Mouse (Mus musculus) forebrain, embryonic 14.5 days (tissue): ENCODE data around the gene Olfr427. TPM values are rescaled to one million over a fixed set of nuclear protein-coding genes. Genes with fewer than 3 reads are reported as not detected.
"Not testable (repeated sequence)": the region's sequence is repeated elsewhere in the genome, so short reads cannot be mapped to it uniquely, and the experiment has no call there.

ENCODE experiments used
- ATAC-seq: fragments of 200-750 bp; cut with Nextera tagmentation; 2 replicates; pipeline ENCODE4 v1.8.0; 2017; ENCODE audit warnings: mild to moderate bottlenecking, moderate library complexity
- DNase-seq: peaks from one replicate; pipeline ENCODE4 v3.0.0-alpha.2; 2015; ENCODE audit warnings: low spot score
- H3K27ac ChIP-seq: fragments of 300-500 bp; sonication (generic); 2 replicates; pipeline ENCODE4 v1.5.1; 2014; ENCODE audit warnings: low read depth, mild to moderate bottlenecking, control low read depth, low read length, moderate library complexity
- H3K27me3 ChIP-seq: fragments of 300-500 bp; sonication (generic); replicated peaks from 2 replicates; pipeline ENCODE4 v1.6.1; 2014; ENCODE audit warnings: low read length, control low read depth, mixed read lengths; ENCODE audit not compliant: control insufficient read depth, insufficient read depth
- H3K36me3 ChIP-seq: fragments of 300-500 bp; sonication (generic); 2 replicates; pipeline ENCODE4 v1.6.1; 2014; ENCODE audit warnings: low read length, control low read depth; ENCODE audit not compliant: control insufficient read depth, insufficient read depth
- H3K4me1 ChIP-seq: fragments of 300-500 bp; sonication (generic); 2 replicates; pipeline ENCODE4 v1.6.1; 2014; ENCODE audit warnings: antibody characterized with exemption, low read length, control low read depth; ENCODE audit not compliant: control insufficient read depth, insufficient read depth
- H3K4me2 ChIP-seq: fragments of 300-500 bp; sonication (generic); 2 replicates; pipeline ENCODE4 v1.6.1; 2014; ENCODE audit warnings: mild to moderate bottlenecking, control low read depth, low read length
- H3K4me3 ChIP-seq: fragments of 300-500 bp; sonication (generic); 2 replicates; pipeline ENCODE4 v1.5.1; 2014; ENCODE audit warnings: low read depth, low read length, control low read depth
- H3K9ac ChIP-seq: fragments of 300-500 bp; sonication (generic); 2 replicates; pipeline ENCODE4 v1.6.1; 2014; ENCODE audit warnings: mild to moderate bottlenecking, low read length, control low read depth, moderate library complexity
- H3K9me3 ChIP-seq: fragments of 300-500 bp; sonication (generic); replicated peaks from 2 replicates; pipeline ENCODE4 v1.6.1; 2016; ENCODE audit warnings: low read length, control low read depth, mixed read lengths; ENCODE audit not compliant: control insufficient read depth
- WGBS: fragments of 180-500 bp; shearing (Covaris S2); extraction: QIAGEN DNeasy Blood & Tissue Kit; methylation state at CpG from one replicate; pipeline ENCODE4 v1.1.7; 2014; 5-methylcytosine and 5-hydroxymethylcytosine counted together
- polyA plus RNA-seq: library from polyadenylated mRNA; unstranded; fragments of >200 nt; fragmentation: Nextera tagmentation; extraction: Ambion mirVana; gene quantifications from 2 replicates; pipeline ENCODE4 v1.2.1, GENCODE M21; 2014

Olfr427 gene
- polyA plus RNA-seq = not detected in 2 replicates

- ATAC-seq (no peak), DNase-seq (no peak)
- Histone ChIP-seq H3K36me3 (no peaks in the 10 kb centered on the region), H3K9me3 (no peaks in the 10 kb centered on the region), H3K4me1 (no peaks in the 10 kb centered on the region), H3K4me3 (no peak within 1 kb of the TSS), H3K27me3 (no peaks in the 10 kb centered on the region), H3K4me2 (no peak within 1 kb of the TSS), H3K27ac (no peak within 1 kb of the TSS), H3K9ac (no peak within 1 kb of the TSS)
- WGBS = 84% methylated on average over 1 of the region's 1 CpGs
Observed at GRCm38 (mm10) chr1:174096591-174096990, at the start of gene Olfr427. TSS of gene Olfr427 (plus strand) at chr1:174096891.

DNA sequence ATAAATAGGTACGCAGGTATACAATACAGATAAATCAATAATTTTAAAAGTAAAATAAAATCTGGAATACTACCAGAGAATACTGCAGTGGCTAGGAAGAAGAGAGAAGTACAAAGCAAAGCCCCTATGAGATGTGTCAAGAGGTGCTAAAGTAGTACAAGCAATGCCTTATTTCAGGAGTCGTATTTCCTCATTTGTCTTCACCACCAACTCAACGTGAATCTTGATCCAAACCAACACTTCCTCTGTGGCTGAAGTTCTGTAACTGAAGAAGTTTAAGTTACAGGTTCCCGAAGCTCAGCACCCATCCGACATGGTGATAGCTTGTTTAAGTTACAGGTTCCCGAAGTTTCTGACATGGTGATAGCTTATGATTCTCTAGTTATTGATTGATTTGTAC lies 48.5 kb upstream of the Olfr427 start:
- H3K4me2 ChIP-seq, ATAC-seq, H3K4me1 ChIP-seq, H3K9me3 ChIP-seq, H3K27me3 ChIP-seq, H3K4me3 ChIP-seq, H3K27ac ChIP-seq, DNase-seq, H3K9ac ChIP-seq, H3K36me3 ChIP-seq: not testable (repeated sequence)
- 92% methylated on average over 6 of the region's 6 CpGs for WGBS

DNA sequence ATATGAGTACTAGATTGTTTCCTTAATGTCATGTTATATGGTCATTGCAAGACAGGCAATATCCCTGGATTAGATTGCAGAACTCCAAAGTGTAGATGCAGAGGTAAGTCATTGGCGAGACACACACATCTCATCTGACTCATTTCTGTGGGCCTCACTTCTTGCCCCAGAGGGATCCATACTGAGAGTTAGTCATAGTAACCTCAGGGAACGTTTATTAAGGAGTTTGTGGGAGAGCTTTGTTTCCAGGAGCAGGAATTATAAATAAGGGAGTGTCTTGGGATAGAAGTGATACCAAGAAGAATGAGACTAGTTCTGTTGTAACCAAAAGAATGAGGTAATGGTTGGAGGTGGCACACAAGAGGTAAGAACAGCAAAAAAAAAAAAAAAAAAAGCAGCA lies 47.8 kb upstream of the Olfr427 start, which contains the start of gene Olfr432:
Gene Olfr432, plus strand, starts transcription at position 313 of the 400 bp plus-strand sequence.
- ATAC-seq (no peak), DNase-seq (no peak)
- Histone ChIP-seq H3K27me3 (no peaks in the 10 kb centered on the region), H3K4me2 (no peak within 1 kb of the TSS), H3K27ac (no peak within 1 kb of the TSS), H3K4me1 (no peaks in the 10 kb centered on the region), H3K36me3 (no peaks in the 10 kb centered on the region), H3K9me3 (no peaks in the 10 kb centered on the region), H3K9ac (no peak within 1 kb of the TSS), H3K4me3 (no peak within 1 kb of the TSS)
- 79% methylated on average over 2 of the region's 2 CpGs for WGBS

DNA sequence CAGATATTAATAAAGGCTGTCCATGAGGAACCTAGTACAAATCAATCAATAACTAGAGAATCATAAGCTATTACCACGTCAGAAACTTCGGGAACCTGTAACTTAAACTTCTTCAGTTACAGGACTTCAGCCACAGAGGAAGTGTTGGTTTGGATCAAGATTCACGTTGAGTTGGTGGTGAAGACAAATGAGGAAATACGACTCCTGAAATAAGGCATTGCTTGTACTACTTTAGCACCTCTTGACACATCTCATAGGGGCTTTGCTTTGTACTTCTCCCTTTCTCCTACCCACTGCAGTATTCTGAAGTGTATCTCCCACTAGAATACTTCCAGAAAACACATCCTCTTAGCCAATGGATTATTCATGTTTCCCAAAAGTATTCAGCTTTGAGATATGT lies 47.3 kb upstream of the Olfr427 start:
- not testable (repeated sequence) for H3K4me2 ChIP-seq, H3K9ac ChIP-seq, DNase-seq, ATAC-seq, H3K4me1 ChIP-seq, H3K27me3 ChIP-seq, H3K36me3 ChIP-seq, H3K27ac ChIP-seq, H3K4me3 ChIP-seq, H3K9me3 ChIP-seq
- 80% methylated on average over 4 of the region's 4 CpGs for WGBS

- WGBS = 94% methylated on average over 4 of the region's 4 CpGs
- Histone ChIP-seq H3K27ac (no peak overlapping the region), H3K36me3 (no peaks in the 10 kb centered on the region), H3K9ac (no peak overlapping the region), H3K4me2 (no peak overlapping the region), H3K27me3 (no peaks in the 10 kb centered on the region), H3K9me3 (no peaks in the 10 kb centered on the region), H3K4me3 (no peak overlapping the region), H3K4me1 (no peaks in the 10 kb centered on the region)
- ATAC-seq (no peak), DNase-seq (no peak)
Observed at GRCm38 (mm10) chr1:174050532-174050931, 46.2 kb upstream of the Olfr427 start.

GRCm38 (mm10) chr1:174051515-174051914 lies 45.2 kb upstream of the Olfr427 start:
- ATAC-seq = no peak
- WGBS = 92% methylated on average over 4 of the region's 4 CpGs
- DNase-seq = no peak
- H3K4me3 ChIP-seq = no peak overlapping the region
- no peak overlapping the region for H3K4me2 ChIP-seq
- no peaks in the 10 kb centered on the region for H3K36me3 ChIP-seq
- no peaks in the 10 kb centered on the region for H3K9me3 ChIP-seq
- H3K9ac ChIP-seq = no peak overlapping the region
- no peaks in the 10 kb centered on the region for H3K27me3 ChIP-seq
- H3K4me1 ChIP-seq = no peaks in the 10 kb centered on the region
- no peak overlapping the region for H3K27ac ChIP-seq

DNA sequence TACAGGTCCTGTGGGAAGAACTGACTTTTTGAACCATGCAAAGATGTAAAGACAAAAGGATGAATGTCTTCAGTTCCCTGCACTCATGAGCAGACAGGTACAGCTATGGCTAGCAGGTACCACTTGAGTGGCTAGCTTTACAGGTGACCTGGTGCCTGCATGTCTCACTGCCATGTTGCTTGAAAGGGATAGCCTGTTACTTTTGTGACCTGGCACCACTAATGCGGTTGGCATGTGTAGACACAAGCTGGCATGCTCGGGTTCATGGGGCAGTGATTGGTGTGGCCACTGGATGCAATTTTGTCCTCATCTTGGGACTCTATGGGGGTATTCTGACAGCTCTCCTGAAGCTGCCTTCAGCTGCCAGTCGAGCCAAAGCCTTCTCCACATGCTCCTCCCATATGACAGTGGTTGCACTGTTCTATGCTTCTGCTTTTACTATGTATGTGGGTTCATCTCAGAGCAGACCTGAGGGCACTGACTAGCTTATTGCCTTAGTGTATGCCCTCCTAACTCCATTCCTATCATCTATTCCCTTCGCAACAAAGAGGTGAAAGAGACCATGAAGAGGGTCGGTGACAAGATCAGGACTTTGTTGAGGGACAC lies 44.7 kb upstream of the Olfr427 start:
- ATAC-seq = no peak

GRCm38 (mm10) chr1:174052981-174053380 lies 43.7 kb upstream of the Olfr427 start:
- 92% methylated on average over 3 of the region's 3 CpGs for WGBS
- no peak overlapping the region for H3K27ac ChIP-seq
- no peaks in the 10 kb centered on the region for H3K9me3 ChIP-seq
- no peaks in the 10 kb centered on the region for H3K27me3 ChIP-seq
- DNase-seq = no peak
- no peaks in the 10 kb centered on the region for H3K4me1 ChIP-seq
- no peak overlapping the region for H3K4me3 ChIP-seq
- no peak overlapping the region for H3K9ac ChIP-seq
- no peaks in the 10 kb centered on the region for H3K36me3 ChIP-seq
- no peak for ATAC-seq
- H3K4me2 ChIP-seq = no peak overlapping the region

More for the DNA sequence above, 44.7 kb upstream of the Olfr427 start:
- Histone ChIP-seq H3K27ac (no peak overlapping the region), H3K27me3 (no peaks in the 10 kb centered on the region), H3K4me1 (no peaks in the 10 kb centered on the region), H3K36me3 (no peaks in the 10 kb centered on the region), H3K9me3 (no peaks in the 10 kb centered on the region), H3K4me2 (no peak overlapping the region), H3K4me3 (no peak overlapping the region), H3K9ac (no peak overlapping the region)
- WGBS = 85% methylated on average over 5 of the region's 5 CpGs
- DNase-seq = no peak

GRCm38 (mm10) chr1:174055248-174055647 lies 41.4 kb upstream of the Olfr427 start:
- Histone ChIP-seq H3K4me1 (no peaks in the 10 kb centered on the region), H3K4me3 (no peak overlapping the region), H3K4me2 (no peak overlapping the region), H3K9me3 (no peaks in the 10 kb centered on the region), H3K27ac (no peak overlapping the region), H3K27me3 (no peaks in the 10 kb centered on the region), H3K9ac (no peak overlapping the region), H3K36me3 (no peaks in the 10 kb centered on the region)
- DNase-seq (no peak), ATAC-seq (no peak)
- WGBS = 80% methylated on average over 2 of the region's 2 CpGs
